Mouse (Mus musculus) heart, adult 9 months (tissue): ENCODE measurements around the gene Jpt2.

Experiments used
- DNase-seq, 2 experiments: peaks; one replicate each; pipeline ENCODE4 v3.0.0; 2022; ENCODE audit warnings: low spot score in 2 of 2

Jpt2 gene

DNA sequence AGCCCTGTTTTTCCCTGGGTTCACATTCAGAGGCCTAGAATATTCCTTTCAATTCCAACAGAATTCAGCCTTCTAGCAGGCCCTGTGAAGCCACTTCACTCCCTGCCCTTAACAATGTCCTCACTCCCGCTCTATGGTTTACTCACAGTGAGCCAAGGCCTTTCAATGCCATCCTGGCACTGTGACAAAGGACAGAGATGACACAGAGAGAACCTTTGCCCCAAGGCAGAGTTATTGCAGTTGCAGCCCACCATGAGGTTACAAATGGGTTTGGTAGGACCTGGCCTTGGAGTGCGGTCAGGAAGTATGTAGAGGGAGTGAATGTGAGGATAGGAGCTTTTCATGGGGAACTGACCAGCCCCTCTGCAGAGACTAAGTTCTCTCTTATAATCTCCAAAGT, 52.9 kb downstream of the Jpt2 start:
- no peak for DNase-seq

DNA sequence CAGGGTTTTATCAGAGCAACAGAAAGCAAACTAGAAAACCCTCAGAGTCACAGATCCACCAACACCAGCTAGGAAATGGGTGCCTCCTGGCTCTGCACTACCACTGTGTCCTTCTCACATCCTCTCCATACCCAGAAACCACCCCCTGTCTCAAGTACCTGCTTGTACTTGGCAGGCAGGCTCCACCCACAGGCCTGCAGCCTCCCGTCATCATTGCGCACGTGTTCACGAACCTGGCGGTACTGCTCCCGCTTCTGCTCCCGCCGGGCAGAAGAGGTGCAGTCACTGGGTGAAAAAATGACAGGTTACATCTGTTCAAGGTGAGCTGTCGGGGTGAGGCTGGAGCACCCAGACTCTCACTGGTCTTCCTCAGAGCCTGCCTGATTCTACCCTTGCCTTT, 56.7 kb downstream of the Jpt2 start:
- DNase-seq, result no peak

DNA sequence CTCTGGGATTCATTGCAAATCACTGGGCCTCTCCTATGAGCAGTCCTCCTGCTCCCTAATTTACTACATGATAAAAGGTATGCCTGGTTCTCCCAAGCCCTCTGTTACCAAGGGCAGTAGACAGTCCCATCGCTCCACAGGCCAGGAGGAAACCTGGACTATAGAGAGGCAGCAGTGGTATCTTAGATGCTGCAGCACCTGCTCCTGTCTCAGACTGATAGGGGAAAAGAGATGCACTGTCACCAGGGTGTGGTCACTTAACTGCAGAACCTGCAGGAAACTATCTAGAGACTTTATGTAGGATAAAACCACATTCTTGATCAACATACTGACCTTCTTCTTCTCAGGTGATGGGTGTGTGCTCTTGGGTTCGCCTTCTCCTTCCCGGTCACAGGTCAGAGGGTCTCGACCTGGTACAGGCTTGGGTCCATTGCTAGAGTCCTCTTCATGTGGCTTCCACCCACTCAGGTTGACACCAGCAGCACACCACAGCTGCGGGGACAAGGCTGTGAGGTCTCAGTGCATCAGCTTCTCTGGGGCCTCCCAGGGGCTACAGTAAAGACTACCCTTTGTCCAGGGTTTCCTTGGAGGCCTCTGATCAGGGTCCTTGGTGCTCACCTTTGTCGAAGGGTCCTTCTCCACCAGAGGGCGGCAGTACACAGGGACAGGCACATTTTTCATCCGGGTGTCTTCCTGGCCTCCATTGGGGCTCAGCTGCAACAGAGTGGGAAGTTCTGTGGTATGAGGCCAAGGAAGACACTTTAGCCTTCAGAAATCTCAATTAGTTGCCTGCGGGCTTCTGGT, 57.6 kb downstream of the Jpt2 start:
- DNase-seq, result no peak

DNA sequence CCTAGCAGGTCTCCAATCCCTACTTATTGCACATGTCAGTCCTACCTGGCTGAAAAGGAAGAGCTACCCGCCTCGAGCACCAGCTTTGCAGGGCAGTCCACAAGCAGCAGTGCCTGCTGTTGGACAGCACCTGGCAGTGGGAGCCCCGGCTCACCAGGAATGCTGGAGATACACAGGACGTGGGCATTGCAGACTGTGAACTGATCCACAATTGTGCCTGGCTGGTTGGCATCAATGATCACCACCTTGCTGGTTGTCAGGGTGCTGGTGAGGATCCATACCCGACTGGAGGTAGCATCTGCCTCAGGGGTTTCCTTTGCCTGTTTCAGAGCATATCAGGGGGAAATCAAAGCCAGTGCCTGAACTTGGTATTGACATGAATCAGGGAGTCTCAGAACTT, 58.4 kb downstream of the Jpt2 start:
- DNase-seq, result no peak

DNA sequence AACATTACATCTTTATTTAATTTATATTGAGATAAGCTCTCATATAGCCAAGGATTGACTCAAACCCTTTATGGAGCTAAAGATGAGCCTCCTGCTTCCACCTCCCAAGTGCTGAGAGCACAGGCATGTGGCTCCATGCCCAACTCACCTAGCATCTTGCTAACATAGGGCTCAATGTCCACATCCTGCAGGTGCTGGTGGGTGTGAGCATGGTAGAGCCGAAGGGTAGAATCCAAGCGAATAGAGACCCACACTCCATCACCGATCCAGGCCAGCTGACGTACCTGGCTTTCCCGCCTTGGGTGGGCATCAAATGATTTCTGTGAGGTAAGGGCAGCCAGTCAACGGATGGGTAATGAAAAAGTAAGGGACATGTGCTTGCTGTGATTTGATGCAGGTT, 60.5 kb downstream of the Jpt2 start:
- no peak for DNase-seq

DNA sequence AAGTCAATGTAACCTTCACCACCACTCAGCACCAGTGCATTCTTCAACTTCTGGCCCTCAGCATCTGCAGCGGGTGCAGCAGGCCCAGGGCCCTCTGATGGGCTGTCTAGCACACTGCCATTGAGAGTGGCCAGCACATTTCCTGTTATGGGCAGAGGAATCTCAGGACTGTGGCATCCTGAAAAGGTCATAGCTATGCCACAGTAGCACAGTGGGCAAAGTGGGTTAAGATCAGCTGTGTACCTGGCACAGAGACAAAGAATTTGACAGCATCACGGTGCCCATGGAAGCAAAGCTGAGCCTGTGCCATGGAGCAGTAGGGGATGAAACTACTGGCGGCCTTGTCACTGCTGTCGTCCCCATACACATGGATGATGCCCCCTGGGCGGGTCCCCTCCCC, 61.3 kb downstream of the Jpt2 start:
- DNase-seq, result peak; percentile 70 to 71

DNA sequence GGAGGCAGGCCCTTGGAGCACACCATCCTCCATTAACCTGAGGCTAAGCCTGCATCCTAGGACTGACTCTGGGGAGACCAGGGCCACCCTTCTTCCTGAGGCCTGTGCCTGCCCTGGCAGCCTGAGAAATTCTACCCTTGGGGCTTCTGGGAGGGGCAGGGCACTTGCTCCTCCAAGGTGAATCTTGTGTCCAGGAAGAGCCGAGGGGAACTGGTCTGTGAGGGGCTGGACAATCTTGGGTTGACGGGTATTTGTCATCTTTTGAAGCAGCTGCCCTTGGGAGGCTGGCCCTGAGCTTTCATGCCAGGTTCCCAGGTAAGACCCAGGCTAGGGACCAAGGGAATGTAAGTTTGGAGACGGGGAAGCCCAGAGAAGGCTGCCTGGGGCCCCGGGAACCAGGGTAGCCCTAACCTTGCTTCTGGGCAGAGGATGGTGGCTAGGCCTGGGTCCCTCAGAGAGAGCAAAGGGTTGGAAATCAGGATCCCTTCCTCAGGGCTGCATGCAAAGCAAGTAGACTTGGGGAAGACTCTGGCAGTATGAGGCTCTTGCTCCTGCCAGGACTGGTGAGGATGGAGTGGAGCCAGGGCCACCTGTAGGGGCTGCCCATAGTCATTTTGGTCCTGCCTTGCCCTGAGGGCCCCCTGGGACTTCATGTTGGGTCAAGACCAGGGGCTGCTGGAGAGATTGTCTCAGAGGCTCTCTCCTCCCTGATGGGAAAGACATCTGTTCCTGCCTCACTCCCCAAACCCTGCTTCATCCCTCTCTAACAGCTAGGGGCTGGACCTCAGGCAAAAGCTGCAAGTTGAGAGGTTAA, 62.2 kb downstream of the Jpt2 start:
- DNase-seq, result no peak

DNA sequence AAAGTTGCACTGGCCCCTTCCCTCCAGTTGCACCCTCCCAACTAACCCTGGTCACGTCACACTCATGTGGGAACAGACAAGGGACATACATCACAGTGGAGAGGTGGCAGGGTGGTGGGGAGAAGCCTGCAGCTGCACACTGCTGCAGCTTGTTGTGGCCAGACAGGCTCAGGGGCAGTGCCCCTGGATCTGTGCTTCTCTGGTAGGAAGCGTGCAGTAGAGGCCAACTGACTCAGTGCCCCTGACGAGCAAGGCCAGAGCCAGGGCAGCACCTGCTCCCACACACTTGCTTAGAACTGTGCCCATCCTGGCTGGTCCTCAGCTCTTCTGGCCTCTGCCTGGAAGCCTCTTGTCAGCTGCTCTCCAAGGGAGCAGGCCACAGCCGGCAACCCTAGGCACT, 62.9 kb downstream of the Jpt2 start:
- no peak for DNase-seq

DNA sequence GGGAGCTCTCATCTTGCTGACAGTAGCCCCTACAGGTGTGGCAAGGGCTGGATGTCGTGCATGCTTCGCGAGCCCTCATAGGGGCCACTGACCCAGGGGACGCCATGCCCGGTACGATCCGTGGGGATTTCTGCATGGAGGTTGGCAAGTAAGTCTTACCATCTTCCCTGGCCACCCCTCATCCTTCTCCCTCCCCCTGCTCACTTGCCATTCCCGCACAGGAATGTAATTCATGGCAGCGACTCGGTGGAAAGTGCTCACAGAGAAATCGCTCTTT, 63.6 kb downstream of the Jpt2 start:
- no peak for DNase-seq

DNA sequence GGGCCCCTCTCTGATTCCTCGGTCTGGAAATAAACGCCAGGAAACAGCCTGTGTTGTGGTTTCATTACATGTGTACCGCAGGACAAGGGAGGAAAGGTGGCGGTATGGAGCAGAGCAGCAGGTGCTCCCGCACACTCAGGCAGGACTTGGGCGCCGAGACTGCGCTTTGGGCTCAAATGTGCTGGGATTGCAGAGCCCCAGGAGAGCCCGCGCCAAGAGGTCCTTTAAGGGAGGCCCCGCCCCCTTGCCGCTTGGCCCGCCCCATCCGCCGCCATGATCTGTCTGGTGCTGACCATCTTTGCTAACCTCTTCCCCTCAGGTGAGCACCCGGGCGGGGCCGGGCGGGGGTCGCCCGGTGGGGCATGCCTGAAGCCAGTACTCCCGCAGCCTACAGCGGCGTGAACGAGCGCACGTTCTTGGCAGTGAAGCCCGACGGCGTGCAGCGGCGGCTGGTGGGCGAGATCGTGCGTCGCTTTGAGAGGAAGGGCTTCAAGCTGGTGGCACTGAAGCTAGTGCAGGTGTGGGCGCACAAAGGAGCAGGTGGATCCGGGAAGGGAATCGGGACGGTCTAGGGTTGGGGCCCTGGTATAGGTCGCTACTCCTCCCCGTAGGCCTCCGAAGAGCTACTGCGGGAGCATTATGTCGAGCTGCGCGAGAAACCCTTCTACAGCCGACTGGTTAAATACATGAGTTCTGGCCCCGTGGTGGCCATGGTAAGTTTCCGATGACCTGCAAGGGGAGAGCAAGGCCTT, 64.1 kb downstream of the Jpt2 start, which contains the start of gene Nme3:
Nme3 (plus strand) TSS at position 260 of the 752 bp plus-strand sequence.
- peak; percentile 65 to 71 for DNase-seq

DNA sequence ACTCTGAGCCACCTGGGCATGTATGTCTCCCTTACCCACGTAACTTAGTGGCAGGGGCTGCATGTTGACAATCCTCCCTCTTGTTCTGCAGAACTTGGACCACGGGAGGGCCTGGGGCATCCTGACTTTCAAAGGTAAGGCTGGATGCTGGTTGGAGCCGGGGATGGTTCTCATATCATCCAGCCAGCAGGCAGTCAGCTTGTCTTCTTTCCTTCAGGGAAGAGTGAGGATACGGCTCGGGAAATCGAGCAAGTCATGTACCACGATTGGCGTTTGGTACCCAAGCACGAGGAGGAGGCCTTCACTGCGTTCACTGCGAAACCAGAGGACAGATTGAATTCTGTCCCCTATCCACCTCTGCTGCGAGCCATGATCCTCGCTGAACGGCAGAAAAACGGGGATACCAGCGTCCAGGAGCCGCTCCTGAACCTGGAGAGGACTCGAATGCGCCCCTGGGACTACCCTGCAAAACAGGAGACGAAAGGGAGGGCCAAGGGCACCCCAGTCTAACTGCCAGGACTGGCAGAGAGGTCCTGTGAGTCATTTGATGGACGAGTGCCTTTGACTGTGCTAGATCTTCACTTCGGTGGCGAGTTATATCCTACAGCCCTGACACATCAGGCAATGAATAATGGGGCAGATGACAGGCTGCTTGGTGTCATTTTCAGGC, 64.8 kb downstream of the Jpt2 start:
- DNase-seq, result no peak

DNA sequence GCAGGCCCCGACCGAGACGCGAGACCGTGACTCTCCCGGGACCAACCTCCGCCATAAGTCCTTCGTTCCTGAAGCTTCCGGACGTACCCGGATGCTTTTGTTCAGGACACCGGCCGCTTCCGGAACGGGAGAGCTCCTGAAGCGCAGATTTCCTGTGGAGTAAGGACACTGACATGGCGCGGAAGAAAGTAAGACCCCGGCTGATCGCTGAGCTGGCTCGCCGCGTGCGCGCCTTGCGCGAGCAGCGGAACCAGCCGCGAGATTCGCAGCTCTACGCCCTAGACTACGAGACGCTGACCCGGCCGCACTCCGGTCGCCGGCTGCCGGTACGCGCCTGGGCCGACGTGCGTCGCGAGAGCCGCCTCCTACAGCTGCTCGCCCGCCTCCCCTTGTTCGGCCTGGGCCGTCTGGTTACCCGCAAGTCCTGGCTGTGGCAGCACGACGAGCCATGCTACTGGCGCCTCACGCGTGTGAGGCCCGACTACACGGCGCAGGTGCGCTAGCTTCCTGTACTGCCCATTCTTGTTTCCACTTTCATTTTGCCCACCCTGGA, 65.4 kb downstream of the Jpt2 start, which contains the start of the genes Eme2 and Mrps34:
Eme2 (minus strand) TSS at position 93 of the 553 bp plus-strand sequence.
Mrps34 (plus strand) TSS at position 122 of the 553 bp plus-strand sequence.
- DNase-seq, result peak; percentile 71 to 83

DNA sequence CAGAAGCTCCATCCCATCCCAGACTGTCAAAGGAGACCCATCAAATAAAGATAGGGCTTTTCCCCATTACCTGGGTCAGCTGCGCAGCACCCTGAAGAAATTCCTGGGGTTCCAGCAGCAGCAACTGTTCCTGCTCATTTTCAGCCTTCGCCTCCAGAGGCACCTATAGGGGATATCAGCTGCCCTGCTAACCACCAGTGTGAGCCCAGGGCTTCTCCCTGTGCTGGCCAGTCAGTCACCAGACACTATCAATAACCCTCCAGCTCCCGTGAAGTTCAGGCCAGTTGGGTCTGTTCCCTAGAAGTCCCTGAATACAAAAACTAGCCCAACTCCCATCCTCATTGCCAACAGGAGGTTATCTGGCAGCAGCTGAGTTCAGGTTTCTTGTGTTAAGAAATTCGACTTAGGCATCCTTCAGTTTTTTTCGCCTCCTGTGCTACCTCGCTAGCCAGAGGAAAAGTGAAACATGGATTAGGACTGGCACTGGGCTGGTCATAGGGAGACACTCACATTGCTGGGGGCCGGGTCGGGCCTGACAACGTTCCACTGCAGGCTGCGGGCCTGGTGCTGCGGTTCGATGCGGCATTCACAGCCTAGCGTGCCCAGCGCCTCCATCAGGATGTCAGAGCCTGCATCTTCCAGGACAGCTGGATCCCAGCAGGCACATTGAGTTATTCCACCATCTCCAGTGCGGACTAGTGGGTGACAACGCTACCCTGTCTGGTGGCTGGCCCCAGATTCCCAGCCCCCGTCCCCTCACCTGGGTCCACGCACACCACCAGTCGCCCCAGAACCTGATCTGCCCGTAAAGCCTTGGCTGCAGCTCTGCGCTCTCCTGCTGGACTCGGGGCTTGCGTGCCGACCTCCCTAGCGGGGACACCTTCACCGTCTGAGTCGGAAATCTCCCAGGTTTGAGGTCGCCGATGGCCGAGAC, 66.2 kb downstream of the Jpt2 start:
- no peak for DNase-seq

DNA sequence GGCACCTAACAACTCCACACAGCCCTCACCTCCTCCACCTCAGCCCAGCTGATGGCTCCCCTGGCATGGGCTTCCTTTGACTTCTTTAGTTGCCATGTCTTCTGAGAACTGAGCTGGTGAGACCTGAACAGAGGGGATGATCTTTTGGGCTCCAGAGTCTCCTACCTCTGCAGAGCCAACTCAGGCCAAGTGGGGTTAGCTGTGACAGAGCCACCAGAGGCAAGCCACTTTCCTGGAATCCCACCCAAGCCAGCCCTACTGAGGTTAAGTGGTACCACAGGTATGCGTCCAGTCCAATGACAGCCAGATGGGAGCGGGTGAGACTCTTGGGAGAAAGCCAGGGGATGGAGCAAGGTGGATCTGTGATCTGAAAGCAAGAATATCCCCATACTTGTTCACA, 67.2 kb downstream of the Jpt2 start:
- DNase-seq, result no peak

DNA sequence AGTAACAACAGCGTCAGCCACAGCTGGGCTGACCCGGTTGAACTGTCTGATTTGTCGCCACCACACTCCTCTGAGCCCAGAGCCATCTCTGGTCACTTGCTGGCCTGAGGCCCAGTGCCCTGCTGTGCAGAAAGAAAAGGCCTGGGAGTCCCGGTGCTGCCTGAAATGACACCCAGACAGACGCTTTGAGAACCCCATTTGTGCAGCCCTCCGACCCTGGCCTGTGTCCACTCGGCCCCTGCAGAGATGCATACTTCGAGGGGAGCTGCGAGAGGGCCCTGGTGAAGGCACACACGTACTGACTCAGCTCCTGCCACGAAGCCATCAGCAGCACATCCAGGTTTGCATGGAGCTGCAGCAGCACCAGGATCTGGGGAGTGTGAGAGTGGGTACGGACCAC, 67.7 kb downstream of the Jpt2 start:
- DNase-seq, result no peak

DNA sequence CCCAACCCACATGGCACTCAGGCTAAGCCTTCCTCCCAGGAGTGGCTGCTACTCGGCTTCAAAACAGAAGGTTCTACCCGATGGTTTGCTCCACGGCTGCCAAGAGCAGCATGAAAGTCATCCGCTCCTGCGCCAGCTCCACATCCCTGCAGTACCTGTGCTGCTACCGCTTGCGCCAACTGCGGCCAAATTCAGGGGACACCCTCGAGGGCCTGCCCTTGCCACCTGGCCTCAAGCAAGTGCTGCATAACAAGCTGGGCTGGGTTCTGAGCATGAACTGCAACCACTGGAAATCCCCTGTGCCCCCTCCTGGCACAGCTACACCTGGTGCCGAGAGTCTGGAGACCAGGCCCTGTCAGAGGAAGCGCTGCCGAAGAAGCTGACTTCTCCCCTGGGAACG, 69.2 kb downstream of the Jpt2 start:
- DNase-seq, result no peak

DNA sequence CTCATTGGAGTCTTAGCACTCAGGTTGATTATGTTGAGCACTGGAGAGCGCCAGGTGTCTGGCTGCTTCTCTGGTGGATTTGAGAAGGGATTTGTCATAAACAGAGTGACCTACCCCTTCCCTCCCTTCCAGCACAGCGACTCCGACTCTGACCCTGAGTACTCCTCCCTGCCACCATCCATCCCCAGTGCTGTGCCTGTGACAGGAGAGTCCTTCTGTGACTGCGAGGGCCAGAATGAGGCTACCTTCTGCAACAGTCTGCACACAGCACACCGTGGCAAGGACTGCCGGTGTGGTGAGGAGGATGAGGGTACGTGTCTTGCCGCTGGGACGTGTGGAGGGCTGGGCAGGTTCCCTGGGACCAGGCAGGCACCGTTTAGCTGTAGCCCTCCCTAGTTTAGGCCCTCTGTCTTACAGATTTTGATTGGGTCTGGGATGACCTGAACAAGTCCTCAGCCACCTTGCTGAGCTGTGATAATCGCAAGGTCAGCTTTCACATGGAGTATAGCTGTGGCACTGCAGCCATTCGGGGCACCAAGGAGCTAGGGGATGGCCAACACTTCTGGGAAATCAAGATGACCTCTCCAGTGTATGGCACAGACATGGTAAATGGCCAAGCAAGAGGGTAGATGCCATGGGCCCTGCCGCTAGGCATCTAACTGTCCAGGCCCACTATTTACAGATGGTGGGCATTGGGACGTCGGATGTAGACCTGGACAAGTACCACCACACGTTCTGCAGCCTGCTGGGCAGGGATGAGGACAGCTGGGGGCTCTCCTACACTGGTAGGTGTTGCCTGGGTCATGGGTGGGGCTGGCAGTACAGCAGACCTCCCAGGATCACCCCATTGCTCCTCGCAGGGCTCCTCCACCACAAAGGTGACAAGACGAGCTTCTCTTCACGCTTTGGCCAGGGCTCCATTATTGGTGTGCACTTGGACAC, 70.1 kb downstream of the Jpt2 start:
- DNase-seq, result no peak

DNA sequence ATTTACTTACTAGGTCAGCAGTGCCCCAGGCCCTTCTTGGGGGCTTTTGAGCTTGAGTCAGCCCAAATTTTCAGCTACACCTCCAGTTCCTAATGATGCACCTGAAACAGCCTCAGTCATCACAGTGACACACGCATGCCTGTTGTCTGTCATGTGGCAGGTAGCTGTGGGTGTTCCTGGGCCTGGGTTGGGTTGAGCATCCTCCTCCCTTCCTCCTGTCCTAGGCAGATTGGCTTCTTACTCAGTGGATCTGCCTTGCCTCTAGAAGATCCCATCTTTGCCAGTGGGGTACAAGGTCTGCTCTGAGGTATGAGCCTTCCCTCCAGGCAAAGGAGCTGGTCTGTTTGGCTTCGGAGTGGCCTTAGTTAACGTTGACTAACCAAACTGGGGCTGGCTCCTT, 71.6 kb downstream of the Jpt2 start:
- no peak for DNase-seq
